Mouse (Mus musculus) adrenal gland, adult 18-20 months (tissue): Measurements from ENCODE around the gene Selplg. TPM values are rescaled to one million over a fixed set of nuclear protein-coding genes. Genes with fewer than 3 reads are reported as not detected.
"Not testable (repeated sequence)": the region's sequence is repeated elsewhere in the genome, so short reads cannot be mapped to it uniquely, and the experiment has no call there.

Source experiments
- DNase-seq, 2 experiments: peaks; one replicate each; pipeline ENCODE4 v3.0.0; 2021 to 2022; ENCODE audit warnings: low spot score in 2 of 2
- total RNA-seq, 2 experiments: library from RNA; stranded (reverse); gene quantifications; 1 replicate in 1 of 2; 2 replicates in 1 of 2; pipeline ENCODE4 v1.2.3; 2021

The Selplg gene
- total RNA-seq, 2 experiments from 2014 or later = 4.5 to 10.0 TPM

DNA sequence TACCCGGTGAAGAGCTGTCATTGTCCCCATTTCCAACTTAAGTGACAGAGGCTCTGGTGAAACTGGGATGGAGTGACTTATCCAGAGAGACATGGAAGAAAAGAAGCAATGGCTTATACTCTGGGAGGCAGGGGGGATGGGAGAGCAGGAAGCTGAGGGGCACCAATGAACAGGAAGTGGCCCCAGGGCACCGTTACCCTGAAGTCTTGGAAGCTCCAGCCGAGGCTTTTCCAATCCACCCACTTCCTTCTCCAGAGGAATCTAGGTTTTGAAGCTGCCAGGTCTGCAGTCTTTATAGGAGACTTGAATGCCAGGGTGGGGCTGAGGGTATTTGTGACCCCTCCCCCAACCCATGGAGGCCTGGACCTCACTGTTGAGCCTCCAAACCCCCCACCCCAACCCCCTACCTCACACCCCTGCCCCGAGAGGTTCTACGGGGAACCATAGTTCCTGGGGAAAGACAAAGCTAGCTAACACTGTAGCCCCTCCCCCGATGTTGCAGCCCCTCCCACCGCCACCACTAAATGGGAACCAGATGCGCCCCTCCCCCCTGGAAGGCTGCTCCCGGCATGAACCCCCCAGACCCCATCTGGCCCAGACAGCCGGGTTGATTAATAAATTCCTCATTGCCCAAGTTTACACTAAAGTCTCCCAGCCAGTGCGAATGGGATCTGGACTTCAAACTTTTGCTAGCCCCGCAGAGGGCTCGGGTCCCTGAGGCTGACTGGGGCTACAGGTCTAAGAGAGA is 35.9 kb downstream of the Selplg start:
- DNase-seq = no peak

DNA sequence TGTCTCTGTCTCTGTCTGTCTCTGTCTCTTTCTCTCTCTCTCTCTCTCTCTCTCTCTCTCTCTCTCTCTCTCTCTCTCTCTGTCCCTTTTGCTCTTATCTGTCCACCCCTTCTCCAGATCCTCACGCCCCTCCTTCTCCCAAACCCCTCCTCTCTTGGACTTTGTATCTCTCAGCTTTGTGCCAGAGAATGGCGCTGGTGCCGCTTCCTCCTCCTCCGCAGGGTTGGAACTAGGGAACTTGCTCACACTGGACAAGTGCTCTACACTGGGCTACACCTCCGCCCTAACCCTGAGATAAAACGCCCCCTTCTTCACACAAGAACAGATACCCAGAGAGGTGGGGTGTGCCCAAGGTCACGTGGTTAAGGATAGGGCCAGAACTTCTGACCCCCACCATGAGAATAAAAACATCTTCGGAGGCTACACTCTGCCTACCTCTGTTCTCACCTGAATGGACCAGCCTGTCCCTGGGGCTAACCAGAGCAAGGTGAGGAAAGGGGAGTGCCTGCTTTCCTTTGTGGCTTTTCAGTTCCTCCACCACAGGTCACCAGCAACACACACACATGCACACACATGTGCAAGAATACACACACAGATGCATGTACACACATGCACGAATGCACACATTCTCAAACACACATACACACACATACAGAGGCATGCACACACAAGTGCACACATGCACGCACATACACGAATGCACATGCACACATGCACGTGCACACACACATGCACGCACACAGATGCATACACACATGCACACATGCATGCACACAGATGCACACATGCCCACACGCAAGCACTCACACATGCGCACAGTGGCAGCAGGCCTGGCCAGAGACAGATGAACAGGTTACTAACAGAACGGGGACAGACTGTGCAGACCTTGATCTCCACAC is 41.0 kb downstream of the Selplg start:
- DNase-seq = no peak

DNA sequence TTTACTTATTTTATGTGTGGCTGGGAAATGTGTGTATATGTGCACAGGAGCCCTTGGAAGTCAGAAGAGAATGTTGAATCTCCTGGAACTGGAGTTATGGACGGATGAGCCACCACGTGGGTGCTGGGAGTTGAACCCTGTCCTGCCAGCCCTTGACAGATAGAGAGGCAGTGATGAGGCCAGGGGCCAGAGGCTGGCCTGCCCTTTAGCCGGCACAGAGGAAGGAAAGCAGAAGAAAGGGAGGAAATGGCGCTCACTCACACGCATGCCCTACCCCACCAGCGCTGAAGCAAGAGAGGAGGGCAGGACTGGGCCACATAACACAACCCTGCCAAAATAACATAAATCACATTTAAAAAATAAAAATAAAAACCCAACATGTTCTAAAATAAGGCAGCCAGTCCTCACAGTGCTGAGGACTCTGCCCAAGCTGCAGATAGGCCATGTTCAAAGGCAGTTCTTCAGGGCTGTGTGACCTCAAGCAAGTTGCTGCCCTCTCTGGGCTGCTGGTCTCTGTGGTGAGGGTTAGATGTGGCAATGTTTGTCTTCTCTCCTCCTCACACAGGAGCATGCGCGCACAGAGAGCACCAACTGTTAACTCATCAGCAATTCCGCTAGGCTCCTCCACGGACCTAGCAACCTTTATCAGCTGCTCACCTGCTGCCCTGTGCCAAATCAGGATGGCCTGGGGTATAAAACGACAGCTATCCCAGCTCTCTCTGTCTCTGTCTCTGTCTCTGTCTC is 41.8 kb downstream of the Selplg start:
- no peak for DNase-seq

DNA sequence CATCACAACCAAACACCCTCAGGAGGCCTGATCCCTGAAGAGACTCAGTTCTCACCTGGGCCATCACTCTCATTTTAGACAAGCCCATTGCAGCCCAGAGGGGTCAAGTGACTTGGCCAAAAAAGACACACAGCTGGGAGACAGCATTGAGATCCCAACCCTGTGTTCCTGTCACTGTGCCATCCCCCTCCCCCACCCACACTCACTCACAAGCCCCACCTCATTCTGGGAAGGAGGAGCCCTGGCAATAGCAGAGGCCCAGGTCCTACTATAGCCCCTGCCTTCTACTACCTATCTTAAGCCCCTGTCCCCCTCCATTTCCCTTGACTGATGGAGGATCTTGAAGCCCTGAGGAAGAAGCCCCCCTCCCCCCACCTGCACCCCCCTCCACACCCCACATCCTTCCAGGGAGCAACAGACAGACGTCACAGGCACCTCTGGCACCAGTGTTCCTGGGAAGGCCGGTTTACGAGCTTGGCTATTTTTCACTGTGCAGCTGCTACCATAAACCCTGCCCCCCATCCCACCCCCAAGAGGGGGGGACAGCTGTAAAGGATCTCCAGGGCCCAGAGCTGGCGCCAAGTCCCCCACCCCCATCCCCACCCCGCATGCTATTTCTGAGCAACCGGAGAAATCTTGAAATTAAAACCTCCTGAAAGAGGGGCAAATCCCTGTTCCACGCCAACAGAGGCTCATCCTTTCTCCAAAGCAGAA is 43.2 kb downstream of the Selplg start:
- DNase-seq = no peak

DNA sequence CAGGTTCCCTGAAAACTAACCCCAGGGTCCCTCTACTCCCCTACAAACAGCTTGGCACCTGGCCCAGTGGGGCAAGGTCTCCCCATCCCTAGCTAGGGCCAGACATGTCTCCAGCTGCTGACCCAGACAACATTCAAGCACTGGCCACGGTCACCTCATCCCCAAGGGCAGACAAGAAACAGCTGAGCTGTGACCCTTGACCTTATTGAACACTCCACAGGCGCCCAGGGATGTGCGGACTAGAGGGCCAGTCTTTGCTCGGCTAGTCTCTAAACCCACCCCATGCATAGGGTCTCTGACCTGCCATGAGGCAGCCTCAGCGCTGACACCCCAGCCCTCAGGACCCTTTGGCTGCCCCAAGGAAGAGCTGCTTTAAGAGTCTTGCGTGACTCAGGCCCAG is 43.8 kb downstream of the Selplg start:
- DNase-seq = no peak

DNA sequence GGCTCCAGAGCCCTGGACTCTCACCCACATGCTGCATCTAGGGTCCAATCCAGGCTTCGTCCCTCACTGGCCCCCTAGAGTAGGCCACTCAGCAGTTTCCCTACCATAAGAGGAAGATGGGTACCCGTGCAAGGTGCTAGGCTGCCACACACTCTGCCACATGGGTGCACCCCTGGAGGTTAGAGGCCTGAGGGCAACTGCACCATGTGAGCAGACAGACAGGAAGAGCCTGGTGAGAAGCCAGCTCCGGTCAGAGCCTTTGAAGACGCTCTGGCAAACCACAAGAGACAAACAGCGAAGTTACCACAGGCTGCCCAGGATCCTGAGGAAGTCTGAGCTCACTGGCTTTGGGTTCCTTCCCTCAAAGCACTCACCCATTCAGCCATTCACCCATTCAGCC is 45.5 kb downstream of the Selplg start:
- no peak for DNase-seq

DNA sequence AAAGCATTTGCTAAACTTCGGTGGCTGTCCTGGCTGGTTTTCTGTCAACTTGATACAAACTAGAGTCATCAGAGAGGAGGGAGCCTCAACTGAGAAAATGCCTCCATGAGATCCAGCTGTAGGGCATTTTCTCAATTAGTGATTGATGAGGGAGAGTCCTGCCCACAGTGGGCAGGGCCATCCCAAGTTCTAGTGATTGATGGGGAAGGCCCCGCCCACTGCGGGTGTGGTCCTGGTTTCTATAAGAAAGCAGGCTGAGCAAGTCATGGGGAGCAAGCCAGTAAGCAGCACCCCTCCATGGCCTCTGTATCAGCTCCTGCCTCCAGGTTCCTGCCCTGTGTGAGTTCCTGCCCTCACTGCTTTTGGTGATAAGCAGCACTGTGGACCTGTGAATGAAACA is 48.3 kb downstream of the Selplg start:
- DNase-seq = not testable (repeated sequence)

DNA sequence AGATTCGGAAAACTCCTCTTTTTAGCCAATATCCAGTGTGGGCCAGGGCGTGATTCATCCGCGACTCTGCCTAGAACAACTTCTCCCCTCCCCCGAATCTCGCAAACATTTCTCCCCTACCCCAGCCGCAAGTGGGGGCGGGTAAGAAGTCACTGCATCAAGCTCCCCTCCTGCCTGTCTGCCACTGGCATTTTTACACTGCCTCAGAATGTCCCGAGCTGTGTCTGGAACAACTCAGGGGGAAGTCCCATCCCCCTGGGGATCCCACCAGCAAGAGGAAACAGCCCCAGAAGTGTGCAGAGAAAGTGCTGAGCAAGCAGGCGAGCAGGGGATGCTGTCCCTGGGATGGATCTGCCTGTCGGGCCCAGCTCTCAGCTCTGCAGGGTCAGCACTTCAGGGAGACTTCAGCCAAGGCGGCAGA is 48.9 kb downstream of the Selplg start:
- no peak for DNase-seq

DNA sequence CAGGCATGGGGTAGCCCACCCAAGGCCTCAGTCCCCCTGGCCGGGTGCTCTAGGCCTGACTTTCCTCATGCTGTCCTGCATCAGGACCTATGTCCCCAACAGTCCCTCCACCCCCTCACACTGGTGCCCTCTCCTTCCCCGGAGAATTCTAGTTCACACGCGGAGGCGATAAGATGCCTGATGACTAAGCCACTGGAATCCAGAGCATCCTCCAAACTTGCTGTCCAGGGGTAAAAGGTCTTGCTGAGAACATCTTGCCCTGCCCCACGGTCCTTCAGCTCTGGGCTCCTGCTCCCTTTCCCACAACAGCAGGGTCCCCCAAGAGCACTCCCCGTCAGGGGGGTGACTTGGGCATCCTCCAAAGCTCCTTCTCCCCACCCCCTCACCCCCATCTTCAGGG is 49.8 kb downstream of the Selplg start:
- no peak for DNase-seq

DNA sequence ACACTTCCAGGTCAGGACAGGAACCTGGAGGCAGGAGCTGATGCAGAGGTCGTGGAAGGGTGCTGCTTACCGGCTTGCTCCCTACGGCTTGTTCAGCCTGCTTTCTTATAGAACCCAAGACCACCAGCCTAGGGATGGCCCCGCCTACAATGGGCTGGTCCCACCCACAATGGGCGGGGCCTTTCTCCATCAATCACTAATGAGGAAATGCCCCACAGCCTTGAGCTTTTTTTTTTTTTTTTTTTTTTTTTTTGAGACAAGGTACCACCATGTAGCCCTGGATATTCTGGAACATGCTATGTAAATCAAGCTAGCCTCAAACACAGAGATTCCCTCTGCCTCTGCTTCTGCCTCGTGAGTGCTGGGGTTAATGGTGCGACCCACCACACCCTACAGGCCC is 50.6 kb downstream of the Selplg start:
- DNase-seq = no peak

DNA sequence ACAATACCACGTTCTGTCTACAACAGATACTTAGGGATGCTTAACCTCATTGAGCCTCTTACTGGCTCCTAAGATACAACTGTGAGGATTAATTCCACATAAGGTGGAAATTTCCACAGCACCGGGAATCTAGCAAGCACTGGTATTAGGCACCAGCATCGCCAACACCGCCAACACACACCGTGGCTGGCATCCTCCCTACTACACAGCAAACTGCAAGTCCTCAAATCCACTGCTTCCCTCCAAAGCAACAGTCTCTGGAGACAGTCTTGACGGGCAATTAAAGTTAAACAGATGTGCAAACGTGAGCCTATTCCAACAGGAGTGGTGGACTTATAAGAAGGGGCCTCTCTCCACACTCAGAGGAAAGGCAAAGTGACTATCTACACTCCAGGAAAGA is 51.2 kb downstream of the Selplg start:
- no peak for DNase-seq

DNA sequence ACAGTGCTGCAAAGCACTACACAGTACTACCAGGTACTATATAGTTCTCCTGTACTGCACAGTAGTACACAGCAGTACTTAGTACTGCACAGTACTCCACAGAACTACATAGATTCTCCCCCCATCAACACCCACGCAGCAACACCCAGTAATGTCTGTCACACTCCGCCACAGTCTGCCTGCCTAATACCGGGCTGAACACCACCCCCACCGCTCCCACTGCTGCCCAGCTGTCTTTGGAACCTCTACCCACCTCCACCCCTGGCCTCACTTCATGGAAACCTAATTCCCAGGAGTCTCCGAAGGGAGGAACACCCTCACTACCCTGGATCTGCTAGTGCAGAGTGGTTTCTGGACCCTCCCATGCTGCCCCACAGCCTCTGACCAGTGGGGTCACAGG is 51.7 kb downstream of the Selplg start:
- no peak for DNase-seq

DNA sequence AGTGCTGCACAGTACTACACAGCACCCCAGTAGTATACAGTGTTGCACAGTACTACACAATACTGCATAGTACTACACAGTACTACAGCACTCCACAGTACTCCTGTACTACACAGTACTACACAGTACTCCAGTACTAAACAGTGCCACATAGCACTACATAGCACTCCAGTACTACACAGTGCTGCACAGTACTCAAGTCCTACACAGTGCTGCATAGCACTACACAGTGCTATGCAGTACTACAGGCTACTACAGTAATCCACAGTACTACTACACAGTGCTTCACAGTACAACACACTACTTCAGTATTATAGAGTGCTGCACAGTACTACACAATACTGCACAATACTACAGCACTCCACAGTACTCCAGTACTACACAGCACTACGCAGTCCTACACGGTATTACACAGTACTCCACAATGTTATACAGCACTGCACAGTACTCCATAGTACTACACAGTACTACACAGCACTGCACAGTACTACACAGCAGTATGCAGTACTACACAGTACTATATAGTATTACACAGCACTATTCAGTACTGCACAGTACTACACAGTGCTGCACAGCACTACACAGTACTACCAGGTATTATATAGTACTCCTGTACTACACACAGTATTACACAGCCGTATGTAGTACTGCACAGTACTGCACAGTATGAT is 52.2 kb downstream of the Selplg start:
- DNase-seq = no peak

DNA sequence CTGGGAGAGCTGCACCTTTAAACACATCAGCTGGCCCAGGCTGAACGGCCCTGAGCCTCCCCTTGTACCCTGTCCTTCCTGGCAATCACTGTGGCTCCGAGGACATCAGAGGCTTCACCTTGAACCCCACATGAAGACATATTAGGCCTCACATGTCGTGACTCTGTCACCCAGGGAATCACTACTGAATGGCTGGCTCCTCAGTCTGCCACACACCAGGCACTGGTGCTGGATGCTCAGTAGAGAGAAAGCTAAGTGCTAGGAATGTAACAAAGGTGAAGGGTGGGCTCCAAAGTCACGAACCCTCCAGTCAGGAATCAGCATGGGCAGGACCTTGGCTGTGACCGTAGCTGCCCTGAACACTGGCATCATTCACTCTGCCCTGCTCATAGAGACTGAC is 52.9 kb downstream of the Selplg start:
- DNase-seq = peak in 1 of 2 experiments; percentile 40

DNA sequence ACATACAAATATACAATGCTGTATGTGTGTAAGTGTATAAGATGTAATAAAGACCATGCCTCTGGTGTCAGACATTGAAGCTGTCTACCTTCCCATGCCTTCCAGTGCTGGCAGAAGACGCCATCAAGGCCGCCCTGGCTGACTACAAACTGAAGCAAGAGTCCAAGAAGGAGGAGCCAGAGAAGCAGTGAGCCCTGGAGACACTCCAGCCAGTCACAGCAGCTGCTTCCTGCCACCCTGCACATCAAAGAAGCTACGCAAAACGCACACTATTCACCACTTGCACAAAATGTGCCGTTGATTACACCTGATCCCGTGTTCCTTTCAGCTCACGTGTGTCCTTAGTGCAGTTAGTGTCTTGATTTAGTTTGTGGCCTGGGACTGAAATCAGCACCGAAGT is 54.7 kb downstream of the Selplg start:
- DNase-seq = peak in 1 of 2 experiments; percentile 48

DNA sequence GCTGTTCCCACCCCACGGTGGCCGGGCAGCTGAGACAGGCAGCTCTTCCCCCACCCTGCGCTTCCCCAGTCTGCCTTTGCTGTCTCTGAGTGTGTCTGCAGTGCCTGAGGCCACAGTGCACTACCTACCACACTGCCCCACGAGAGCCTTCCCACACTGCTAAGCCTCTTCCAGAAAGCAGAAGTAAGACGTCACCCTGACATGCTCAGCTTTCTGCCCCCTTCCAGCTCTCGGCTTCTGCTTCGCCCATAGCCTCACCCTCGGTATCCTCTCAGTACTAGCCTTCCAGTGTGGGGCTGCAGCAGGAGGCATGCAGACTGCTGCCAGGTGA is 55.6 kb downstream of the Selplg start:
- DNase-seq = no peak

DNA sequence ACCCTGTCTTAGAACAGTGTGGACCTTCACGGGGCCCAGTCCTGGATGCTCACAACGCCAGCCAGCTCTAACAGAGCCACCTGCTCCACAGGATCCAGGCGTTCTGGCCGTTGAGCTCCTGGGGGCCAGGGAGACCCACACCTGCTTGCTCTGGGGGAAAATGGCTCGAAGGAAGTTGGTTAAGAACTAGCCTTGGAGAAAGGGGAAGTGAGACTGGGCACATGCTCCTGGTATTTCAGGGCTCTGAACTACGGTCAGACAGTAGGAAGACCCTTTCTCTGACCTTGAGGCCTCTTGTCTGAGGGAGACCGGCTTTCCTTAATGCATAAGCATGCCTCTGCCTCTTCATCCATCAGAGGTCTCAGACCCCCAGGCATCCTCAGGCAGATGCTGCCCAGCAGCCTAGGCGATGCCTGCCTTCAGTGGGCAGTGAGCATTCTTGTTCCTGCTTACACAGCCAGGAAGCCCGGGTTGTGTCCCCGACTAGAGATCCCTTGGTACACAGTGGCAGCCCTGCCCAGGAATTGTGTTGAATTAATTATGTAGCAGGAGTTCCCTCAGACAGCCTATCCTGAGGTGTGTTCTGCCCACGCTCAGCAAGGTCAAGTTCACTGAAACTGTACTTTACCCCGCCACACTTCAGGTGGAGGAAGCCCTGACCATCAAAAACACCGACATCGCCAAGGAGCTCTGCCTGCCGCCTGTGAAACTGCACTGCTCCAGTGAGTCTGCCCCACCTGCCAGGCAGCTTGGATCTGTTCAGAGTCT is 56.1 kb downstream of the Selplg start:
- no peak for DNase-seq

DNA sequence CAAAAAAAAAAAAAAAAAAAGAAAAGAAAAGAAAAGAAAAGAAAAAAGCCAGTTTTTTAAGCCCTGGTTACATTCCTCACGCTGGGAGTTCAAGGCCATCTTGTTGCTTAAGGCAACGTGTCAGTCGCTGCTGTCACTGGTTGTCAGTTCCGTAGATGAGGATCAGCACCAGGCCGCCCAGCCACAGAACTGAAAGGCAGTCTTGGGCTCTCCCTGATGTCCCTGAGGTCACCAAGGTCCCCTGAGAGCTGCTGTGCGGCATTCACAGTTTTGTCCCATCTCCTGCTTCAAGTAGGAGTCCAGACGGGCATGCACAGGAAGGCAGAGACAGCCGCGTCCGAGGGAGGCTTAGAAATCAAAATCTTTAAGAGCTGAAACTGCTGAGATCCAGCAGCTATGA is 56.9 kb downstream of the Selplg start:
- DNase-seq = no peak

DNA sequence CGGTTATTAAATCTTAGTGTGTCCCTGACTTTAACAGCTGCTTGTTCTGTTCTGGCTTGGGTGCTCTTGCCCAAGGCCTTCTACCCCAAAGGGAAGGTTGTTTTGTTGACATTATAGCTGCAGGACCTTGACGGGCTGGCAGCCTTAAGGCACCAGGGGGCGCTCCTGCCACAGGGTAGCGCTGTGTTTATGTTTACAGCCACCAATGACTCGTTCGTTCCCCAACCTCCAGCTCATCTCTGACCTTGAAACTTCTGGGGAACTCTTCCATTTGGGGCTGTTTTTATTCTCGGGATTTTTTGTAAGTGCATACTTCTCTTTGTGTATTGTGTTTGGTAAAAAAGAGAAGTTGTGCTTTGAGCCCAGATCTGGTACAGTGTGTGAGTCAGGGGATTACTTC is 58.8 kb downstream of the Selplg start:
- DNase-seq = peak; percentile 94 to 96
